8 mouse cellular contexts compared by ENCODE assay signal in genomic region chr13:43191741-43192192, GRCm38 (mm10). TPM values are rescaled to one million over a fixed set of nuclear protein-coding genes. Genes with fewer than 3 reads are reported as not detected.
DNase-seq lines count a peak whose midpoint lies in the region; ATAC-seq lines count a peak whose summit lies in the region.

No protein-coding gene starts in this region.

- H3K4me3 ChIP-seq in heart, embryonic 16.5 days (ENCODE audit: low read length) = peak overlapping the region; percentile 42
- peak overlapping the region; percentile 10; the same call in 1 of the 2 replicates for H3K4me3 ChIP-seq in limb, embryonic 15.5 days
- H3K4me3 ChIP-seq in midbrain, embryonic 16.5 days (ENCODE audit: low read depth, low read length) = no peak overlapping the region

- 2% methylated on average over 14 of the region's 14 CpGs for WGBS in heart, embryonic 16.5 days
- WGBS in limb, embryonic 15.5 days = 14% methylated on average over 14 of the region's 14 CpGs
- WGBS in midbrain, embryonic 16.5 days = 11% methylated on average over 14 of the region's 14 CpGs

- intact Hi-C loops in heart, postnatal 25 days (cut with DNase I) = loop anchor here (5.0 kb wide), 1 partner anchor 41 kb away; no protein-coding TSS in a partner anchor

- peak overlapping the region; percentile 75 for H3K27ac ChIP-seq in heart, embryonic 16.5 days (ENCODE audit: low read length)
- H3K27ac ChIP-seq in limb, embryonic 15.5 days = no peak overlapping the region
- H3K27ac ChIP-seq in midbrain, embryonic 16.5 days (ENCODE audit: low read length) = no peak overlapping the region

- peak; percentile 97 for DNase-seq in heart, adult 11 months
- DNase-seq in heart, postnatal 25 days (ENCODE audit: low spot score) = no peak
- DNase-seq in gastrocnemius, postnatal 4 days (ENCODE audit: low spot score in 2 of 2) = no peak
- no peak for DNase-seq in cerebellum, postnatal 14 days

- H3K4me1 ChIP-seq in heart, embryonic 16.5 days (ENCODE audit: control insufficient read depth, insufficient read depth, low read length) = peaks cover 43% of the 10 kb centered on the region
- peaks cover 3% of the 10 kb centered on the region; the same call in 1 of the 2 replicates for H3K4me1 ChIP-seq in limb, embryonic 15.5 days
- no peaks in the 10 kb centered on the region for H3K4me1 ChIP-seq in midbrain, embryonic 16.5 days (ENCODE audit: control insufficient read depth, insufficient read depth, low read length)

- no peaks in the 10 kb centered on the region for H3K27me3 ChIP-seq in heart, embryonic 16.5 days (ENCODE audit: control insufficient read depth, insufficient read depth, low read length)
- no peaks in the 10 kb centered on the region for H3K27me3 ChIP-seq in limb, embryonic 15.5 days
- no peaks in the 10 kb centered on the region for H3K27me3 ChIP-seq in midbrain, embryonic 16.5 days (ENCODE audit: control insufficient read depth, insufficient read depth, low read depth, low read length)

- peak; percentile 76 for ATAC-seq in common myeloid progenitor, adult 5-6 weeks (replicated peaks; ENCODE audit: low read depth, poor library complexity, severe bottlenecking)
- ATAC-seq in heart, embryonic 16.5 days (replicated peaks; ENCODE audit: extremely low read depth, insufficient read depth, low FRiP score) = peak; percentile 61
- no peak for ATAC-seq in limb, embryonic 15.5 days (ENCODE audit: insufficient number of reproducible peaks, low FRiP score, low TSS enrichment, low read depth)
- no peak for ATAC-seq in midbrain, embryonic 16.5 days

- no peaks in the 10 kb centered on the region for H3K9me3 ChIP-seq in heart, embryonic 16.5 days (replicated peaks; ENCODE audit: control insufficient read depth, low read length)
- no peaks in the 10 kb centered on the region for H3K9me3 ChIP-seq in limb, embryonic 15.5 days
- no peaks in the 10 kb centered on the region for H3K9me3 ChIP-seq in midbrain, embryonic 16.5 days (replicated peaks; ENCODE audit: control insufficient read depth, low read length, poor library complexity, severe bottlenecking)

- peak overlapping the region; percentile 64 for H3K4me2 ChIP-seq in heart, embryonic 16.5 days (ENCODE audit: low read depth, low read length)
- H3K4me2 ChIP-seq in limb, embryonic 15.5 days = peak overlapping the region; percentile 29
- H3K4me2 ChIP-seq in midbrain, embryonic 16.5 days (ENCODE audit: low read length) = peak overlapping the region; percentile 22; the same call in 1 of the 2 replicates

- H3K36me3 ChIP-seq in heart, embryonic 16.5 days (ENCODE audit: control insufficient read depth, insufficient read depth) = no peaks in the 10 kb centered on the region
- H3K36me3 ChIP-seq in limb, embryonic 15.5 days = no peaks in the 10 kb centered on the region
- no peaks in the 10 kb centered on the region for H3K36me3 ChIP-seq in midbrain, embryonic 16.5 days (ENCODE audit: control insufficient read depth, insufficient read depth, low read length)

- H3K9ac ChIP-seq in heart, embryonic 16.5 days (ENCODE audit: low read length) = peak overlapping the region; percentile 48
- H3K9ac ChIP-seq in limb, embryonic 15.5 days = no peak overlapping the region
- H3K9ac ChIP-seq in midbrain, embryonic 16.5 days (ENCODE audit: low read depth, low read length) = no peak overlapping the region

RNA-seq across cellular contexts. Expression of gene Tbc1d7, which starts 20.5 kb away (rescaled TPM):
- 10 to 100 TPM; 35.9 to 43.0 TPM for total RNA-seq in heart, postnatal 25 days (2021)
- total RNA-seq in common myeloid progenitor, adult 5-6 weeks (2017) = 8.6 and 17.1 TPM in 2 replicates
- polyA plus RNA-seq in heart, embryonic 16.5 days (2015; fragmentation: Nextera tagmentation; extraction: Ambion mirVana) = 57.7 and 57.8 TPM in 2 replicates
- polyA plus RNA-seq in limb, embryonic 15.5 days (2015; fragmentation: Nextera tagmentation; extraction: Ambion mirVana) = 45.6 and 45.8 TPM in 2 replicates
- 84.0 and 91.8 TPM in 2 replicates for polyA plus RNA-seq in midbrain, embryonic 16.5 days (2015; fragmentation: Nextera tagmentation; extraction: Ambion mirVana)
- total RNA-seq in gastrocnemius, postnatal 4 days (2021) = 10 to 100 TPM; 24.0 to 26.8 TPM

Comparison
In these comparisons a context has a peak if more than half of its experiments do, and no peak if none do; other contexts are left out.
1. ATAC-seq: peak in common myeloid progenitor, adult 5-6 weeks (single experiment) and heart, embryonic 16.5 days (single experiment); none in limb, embryonic 15.5 days (single experiment) and midbrain, embryonic 16.5 days (single experiment).
2. Peak in every context shown above with its lines, with median percentiles within 50 percentile points of each other: H3K4me2 ChIP-seq.